Mouse (Mus musculus) ES-Bruce4 (cell line): Measurements from ENCODE around the gene H60b. TPM values are rescaled to one million over a fixed set of nuclear protein-coding genes. Genes with fewer than 3 reads are reported as not detected.

Experiments
- H3K27ac ChIP-seq: 2 replicates; pipeline ENCODE4 v1.5.1; 2012; ENCODE audit warnings: low read length, inconsistent platforms; ENCODE audit not compliant: insufficient read depth
- H3K27me3 ChIP-seq: 2 replicates; pipeline ENCODE4 v1.6.1; 2012; ENCODE audit warnings: mild to moderate bottlenecking, low read length, inconsistent platforms; ENCODE audit not compliant: control insufficient read depth, poor library complexity, insufficient read depth, severe bottlenecking
- H3K36me3 ChIP-seq: 2 replicates; pipeline ENCODE4 v1.6.1; 2012; ENCODE audit warnings: inconsistent platforms, mild to moderate bottlenecking, low read length, moderate library complexity; ENCODE audit not compliant: control insufficient read depth, poor library complexity, insufficient read depth, severe bottlenecking
- H3K4me1 ChIP-seq: one replicate; pipeline ENCODE4 v1.8.1; 2011; ENCODE audit warnings: low read length; ENCODE audit not compliant: control insufficient read depth, insufficient read depth
- H3K4me3 ChIP-seq: 2 replicates; pipeline ENCODE4 v1.5.1; 2011; ENCODE audit warnings: low read depth, mild to moderate bottlenecking, low read length
- H3K9ac ChIP-seq: 2 replicates; pipeline ENCODE4 v1.6.1; 2012; ENCODE audit warnings: low read depth, mild to moderate bottlenecking, inconsistent platforms; ENCODE audit not compliant: poor library complexity, severe bottlenecking
- H3K9me3 ChIP-seq: replicated peaks from 2 replicates; pipeline ENCODE4 v1.6.1; 2012; ENCODE audit warnings: mild to moderate bottlenecking, low read length, inconsistent platforms; ENCODE audit not compliant: control insufficient read depth, poor library complexity, insufficient read depth, severe bottlenecking
- CTCF ChIP-seq: IDR thresholded peaks from one replicate; pipeline ENCODE4 v1.8.1; 2011; ENCODE audit warnings: low read depth, low read length
- EP300 ChIP-seq: IDR thresholded peaks from 2 replicates; pipeline ENCODE4 v1.6.1; 2011; ENCODE audit warnings: low read depth, low read length; ENCODE audit not compliant: insufficient read depth
- POLR2A ChIP-seq: IDR thresholded peaks from one replicate; pipeline ENCODE4 v1.8.1; 2011; ENCODE audit warnings: low read length; ENCODE audit not compliant: insufficient read depth
- polyA plus RNA-seq: library from polyadenylated mRNA; stranded (reverse); fragments of >200 nt; gene quantifications from 2 replicates; pipeline ENCODE4 v1.2.4, GENCODE M21; 2011; ENCODE audit warnings: low read depth; ENCODE audit not compliant: missing spikeins, insufficient read depth, insufficient read length

The H60b gene
- polyA plus RNA-seq, 1 experiment: not detected

DNA sequence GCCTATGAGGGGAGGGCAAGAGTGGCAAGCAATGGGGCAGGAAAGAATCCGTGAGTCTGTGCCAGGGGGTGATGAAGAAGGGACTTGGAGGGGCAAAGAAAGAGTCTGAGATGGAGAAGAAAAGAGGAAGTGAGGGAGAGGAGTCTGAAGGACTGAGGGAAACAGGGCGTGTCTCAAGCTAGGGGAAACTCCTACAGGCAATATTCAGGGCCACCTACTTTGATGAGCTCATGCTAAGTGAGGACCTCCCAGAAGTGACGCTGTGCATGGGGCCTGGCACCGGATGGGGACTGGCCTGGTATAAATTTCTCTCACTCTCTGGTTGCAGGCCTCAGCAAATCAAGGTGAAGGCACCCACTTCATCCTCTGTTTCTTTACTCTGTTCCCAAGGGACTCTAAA, 148.1 kb downstream of the H60b start:
- Histone ChIP-seq H3K27me3 (no peaks in the 10 kb centered on the region), H3K9me3 (no peaks in the 10 kb centered on the region), H3K36me3 (no peaks in the 10 kb centered on the region), H3K4me1 (no peaks in the 10 kb centered on the region), H3K4me3 (no peak overlapping the region), H3K9ac (no peak overlapping the region), H3K27ac (no peak overlapping the region)
- TF ChIP-seq CTCF (no peak), POLR2A (no peak), EP300 (no peak)

GRCm38 (mm10) chr10:22308221-22308620, 149.8 kb downstream of the H60b start:
- Histone ChIP-seq H3K27me3 (no peaks in the 10 kb centered on the region), H3K9me3 (peaks cover 4% of the 10 kb centered on the region), H3K27ac (no peak overlapping the region), H3K9ac (no peak overlapping the region), H3K36me3 (no peaks in the 10 kb centered on the region), H3K4me3 (no peak overlapping the region), H3K4me1 (no peaks in the 10 kb centered on the region)
- TF ChIP-seq POLR2A (no peak), CTCF (no peak), EP300 (no peak)

DNA sequence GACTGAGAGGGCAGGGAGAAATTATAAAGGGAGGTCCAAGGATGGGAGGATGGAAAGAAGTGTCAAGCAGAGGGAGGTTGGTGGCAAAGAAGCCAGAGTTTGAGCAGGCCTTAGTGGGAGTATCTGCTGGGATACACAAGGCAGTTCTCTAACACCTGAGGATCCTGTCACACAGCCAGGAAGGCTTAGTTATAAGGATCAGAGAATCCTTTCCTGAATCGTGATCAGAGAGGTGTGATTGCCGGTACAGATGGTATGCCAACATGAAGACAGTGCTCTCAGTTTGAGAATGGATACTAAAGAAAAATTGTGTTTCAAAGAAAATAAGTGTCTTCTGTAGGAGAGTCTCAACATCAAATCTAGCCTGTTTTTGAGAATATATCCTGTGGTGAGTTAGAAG, 164.5 kb downstream of the H60b start:
- no peak overlapping the region for H3K27ac ChIP-seq
- H3K9me3 ChIP-seq: no peaks in the 10 kb centered on the region

More for the DNA sequence above, 164.5 kb downstream of the H60b start:
- no peak overlapping the region for H3K9ac ChIP-seq
- H3K4me3 ChIP-seq: no peak overlapping the region
- no peaks in the 10 kb centered on the region for H3K36me3 ChIP-seq
- H3K27me3 ChIP-seq: no peaks in the 10 kb centered on the region
- no peaks in the 10 kb centered on the region for H3K4me1 ChIP-seq
- TF ChIP-seq POLR2A: no peak
- TF ChIP-seq EP300: no peak
- TF ChIP-seq CTCF: no peak

Other genes starting within 250 kb of the H60b start
- not detected in 2 replicates for gene 4930444G20Rik, start 90.5 kb upstream of the H60b start, polyA plus RNA-seq
- gene E030030I06Rik, start 9.3 kb upstream of the H60b start, polyA plus RNA-seq: 6.7 and 9.4 TPM in 2 replicates
- 10.7 and 12.3 TPM in 2 replicates for gene Raet1e, start within 50 bp of the H60b start, polyA plus RNA-seq
- gene Raet1d, start 202.0 kb downstream of the H60b start, polyA plus RNA-seq: 3.8 and 4.9 TPM in 2 replicates